ENCODE assay signal across 9 mouse cellular contexts in genomic region chr4:155344716-155345607, GRCm38 (mm10). TPM values are rescaled to one million over a fixed set of nuclear protein-coding genes. Genes with fewer than 3 reads are reported as not detected.
A peak's percentile ranks its signal among the peaks of the same experiment; 100 is the strongest.
DNase-seq lines count a peak whose midpoint lies in the region; ATAC-seq and TF ChIP-seq lines count a peak whose summit lies in the region.
"Had no signal": no experiment of that assay in that cellular context is flagged by ENCODE, and none has a peak within 500 bp of the region (broad histone marks: within the 10 kb centered on the region; RNA-seq: fewer than 3 reads in every experiment).

No protein-coding gene starts in this region.

- H3K36me3 ChIP-seq in kidney, postnatal 0 days (ENCODE audit: insufficient read depth, low read length) = no peaks in the 10 kb centered on the region
- no peaks in the 10 kb centered on the region for H3K36me3 ChIP-seq in heart, embryonic 14.5 days (ENCODE audit: control insufficient read depth, insufficient read depth, low read length)

- 14% methylated on average over 47 of the region's 47 CpGs for WGBS in kidney, postnatal 0 days
- WGBS in heart, embryonic 14.5 days = 12% methylated on average over 47 of the region's 47 CpGs

- H3K9me3 ChIP-seq in kidney, postnatal 0 days (replicated peaks; ENCODE audit: low read length) = no peaks in the 10 kb centered on the region
- no peaks in the 10 kb centered on the region for H3K9me3 ChIP-seq in heart, embryonic 14.5 days (ENCODE audit: control insufficient read depth, low read length)

- H3K27me3 ChIP-seq in kidney, postnatal 0 days (ENCODE audit: insufficient read depth, low read length) = 0 out of 2 replicates have a peak, but pooled peaks cover 15% of the 10 kb centered on the region
- peaks cover 27% of the 10 kb centered on the region for H3K27me3 ChIP-seq in heart, embryonic 14.5 days (ENCODE audit: control insufficient read depth, insufficient read depth, low read length)

- DNase-seq in kidney, postnatal 0 days (ENCODE audit: low spot score) = no peak
- no peak for DNase-seq in kidney, postnatal 25 days
- peak; percentile 63 to 68 for DNase-seq in cerebellum, postnatal 10 days
- peak; percentile 41 to 49 for DNase-seq in left cerebral cortex, adult 18-20 months (ENCODE audit: low spot score in 2 of 2)
- peak; percentile 34 for DNase-seq in naive thymus-derived CD4-positive, alpha-beta T cell, adult 2 months (ENCODE audit: low read depth)
- no peak for DNase-seq in spleen, postnatal 10 days (ENCODE audit: low spot score in 2 of 2)
- DNase-seq in kidney, postnatal 36 days = no peak

- H3K4me3 ChIP-seq in kidney, postnatal 0 days (replicated peaks; ENCODE audit: low read depth, low read length) = peak overlapping the region; percentile 19
- H3K4me3 ChIP-seq in heart, embryonic 14.5 days (ENCODE audit: control insufficient read depth in 1 of 2, insufficient read depth in 1 of 2, low read depth in 1 of 2, low read length in 2 of 2) = peak overlapping the region; percentile 47 to 49

- H3K9ac ChIP-seq in kidney, postnatal 0 days (ENCODE audit: low read depth, low read length) = peak overlapping the region; percentile 18; the same call in 1 of the 2 replicates
- H3K9ac ChIP-seq in heart, embryonic 14.5 days (ENCODE audit: low read length) = peak overlapping the region; percentile 57

- no peak for TF ChIP-seq CTCF in kidney, postnatal 0 days (IDR thresholded peaks at IDR 0.05; ENCODE audit: low read depth)

- H3K4me2 ChIP-seq in kidney, postnatal 0 days (ENCODE audit: low read length) = peak overlapping the region; percentile 48
- peak overlapping the region; percentile 90 for H3K4me2 ChIP-seq in heart, embryonic 14.5 days (ENCODE audit: low read length)

- H3K27ac ChIP-seq in kidney, postnatal 0 days = no peak overlapping the region
- H3K27ac ChIP-seq in heart, embryonic 14.5 days (replicated peaks in 1 of 2; ENCODE audit: control insufficient read depth in 1 of 2, insufficient read depth in 1 of 2, low read depth in 2 of 2, low read length in 2 of 2) = no peak overlapping the region
- H3K27ac ChIP-seq: macrophage had no signal

- no peaks in the 10 kb centered on the region; the same call in 1 of the 2 replicates for H3K4me1 ChIP-seq in kidney, postnatal 0 days (replicated peaks; ENCODE audit: insufficient read depth, low read length)
- H3K4me1 ChIP-seq in heart, embryonic 14.5 days (ENCODE audit: control insufficient read depth in 2 of 2, insufficient read depth in 2 of 2, low read length in 2 of 2) = peaks cover 8 to 14% of the 10 kb centered on the region in 2 experiments; a peak in 3 of 4 replicates

- no peak for ATAC-seq in kidney, postnatal 0 days (replicated peaks; ENCODE audit: low FRiP score, low read depth)
- ATAC-seq in heart, embryonic 14.5 days (ENCODE audit: insufficient number of reproducible peaks, insufficient read depth, low FRiP score, low read depth) = no peak

RNA-seq across cellular contexts. Expression of gene Prkcz, which starts 16.2 kb away (rescaled TPM):
- 20.2 and 22.4 TPM in 2 replicates for polyA plus RNA-seq in kidney, postnatal 0 days (2015; fragmentation: Nextera tagmentation; extraction: Ambion mirVana)
- polyA plus RNA-seq in heart, embryonic 14.5 days (2014; fragmentation: Nextera tagmentation; extraction: Ambion mirVana) = 6.4 and 8.5 TPM in 2 replicates
- total RNA-seq in left cerebral cortex, adult 18-20 months (2021) = 100 to 1,000 TPM; 216 to 223 TPM
- polyA plus RNA-seq: macrophage had no signal

RNA-seq across cellular contexts. Expression of gene Gabrd, which starts 53.0 kb away (rescaled TPM):
- polyA plus RNA-seq in kidney, postnatal 0 days (2015; fragmentation: Nextera tagmentation; extraction: Ambion mirVana) = 0.17 and 0.29 TPM in 2 replicates
- not detected in 2 replicates for polyA plus RNA-seq in heart, embryonic 14.5 days (2014; fragmentation: Nextera tagmentation; extraction: Ambion mirVana)
- 10 to 100 TPM; 77.5 to 84.7 TPM for total RNA-seq in left cerebral cortex, adult 18-20 months (2021)

Comparison
In these comparisons a context has a peak if more than half of its experiments do, and no peak if none do; other contexts are left out.
1. DNase-seq: peak in cerebellum, postnatal 10 days (2 of 2), left cerebral cortex, adult 18-20 months (2 of 2) and naive thymus-derived CD4-positive, alpha-beta T cell, adult 2 months (single experiment); none in kidney, postnatal 0 days (single experiment), kidney, postnatal 25 days (0 of 2), spleen, postnatal 10 days (0 of 2) and kidney, postnatal 36 days (0 of 2).